Mouse (Mus musculus): ENCODE data around the gene Izumo1r. TPM values are rescaled to one million over a fixed set of nuclear protein-coding genes. Genes with fewer than 3 reads are reported as not detected.

Gene Izumo1r
- total and polyA plus RNA-seq, 3 experiments, result not detected

DNA sequence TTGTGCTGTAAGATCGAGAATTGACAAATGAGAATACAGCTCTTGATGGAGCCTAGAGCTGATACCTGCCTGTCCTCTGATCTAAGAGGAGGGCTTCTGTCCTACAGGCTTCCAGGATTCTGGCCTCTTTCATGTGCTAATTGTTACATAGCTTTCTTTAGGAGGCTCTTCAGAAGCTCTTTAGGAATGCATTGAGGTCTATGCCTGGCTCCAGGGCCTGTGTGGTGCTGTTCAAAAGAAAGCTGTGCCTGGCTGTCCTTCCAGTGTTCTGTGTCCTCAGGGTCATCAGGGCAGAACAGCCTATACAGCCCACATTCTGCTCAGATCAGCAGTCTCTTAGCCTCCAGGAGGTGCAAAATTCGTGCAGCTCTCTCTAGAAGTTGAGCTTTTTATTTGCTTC is 31.1 kb upstream of the Izumo1r start:
- H3K79me2 ChIP-seq (ENCODE audit: control insufficient read depth, insufficient read depth, low read length, poor library complexity), result no peaks in the 10 kb centered on the region
- DNase-seq (ENCODE audit: low read depth, low spot score), result no peak
- no peak for TF ChIP-seq TAL1 (IDR thresholded peaks at IDR 0.05; ENCODE audit: low read length)
- no peak for TF ChIP-seq NRF1 (IDR thresholded peaks at IDR 0.05; ENCODE audit: insufficient read depth, low read depth, low read length, poor library complexity, severe bottlenecking)
- TF ChIP-seq CHD2 (IDR thresholded peaks at IDR 0.05; ENCODE audit: low read length), result no peak
- H3K27ac ChIP-seq (ENCODE audit: control insufficient read depth, low read depth, low read length), result no peak overlapping the region
- H3K36me3 ChIP-seq (ENCODE audit: control insufficient read depth in 1 of 2, insufficient read depth in 2 of 2, low read length in 2 of 2), result no peaks in the 10 kb centered on the region
- H3K9ac ChIP-seq (ENCODE audit: control insufficient read depth, low read depth, low read length, poor library complexity, severe bottlenecking), result no peak overlapping the region
- no peaks in the 10 kb centered on the region for H3K9me3 ChIP-seq (replicated peaks; ENCODE audit: insufficient read depth, low read length)
- peaks cover 24 to 44% of the 10 kb centered on the region in 2 experiments for H3K27me3 ChIP-seq (ENCODE audit: control insufficient read depth in 1 of 2, insufficient read depth in 2 of 2, low read length in 2 of 2)
- no peak overlapping the region for H3K4me3 ChIP-seq (ENCODE audit: control insufficient read depth in 1 of 2, insufficient read depth in 1 of 2, low read depth in 2 of 2, low read length in 2 of 2)
- no peaks in the 10 kb centered on the region for H3K4me1 ChIP-seq (ENCODE audit: control insufficient read depth in 1 of 2, insufficient read depth in 2 of 2, low read length in 2 of 2)

DNA sequence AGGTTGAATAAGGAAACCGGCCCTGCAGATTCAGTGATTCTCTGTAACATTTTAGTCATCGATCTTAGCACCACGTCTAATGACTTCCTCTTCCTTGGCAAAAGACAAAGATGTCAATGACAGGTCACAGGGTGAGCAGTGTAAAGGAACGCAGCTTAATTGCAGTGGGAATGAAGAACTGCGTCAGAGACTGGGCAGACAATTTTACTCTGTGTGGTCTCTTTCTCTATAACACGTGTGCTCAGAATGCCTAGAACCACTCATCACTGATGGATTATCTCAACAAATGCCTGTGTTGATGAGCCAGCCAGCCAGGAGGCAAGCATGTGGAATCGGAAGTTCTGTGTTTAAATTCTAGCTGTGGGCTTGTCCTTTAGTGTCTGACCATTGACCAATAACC is 28.2 kb upstream of the Izumo1r start:
- TF ChIP-seq JUND (IDR thresholded peaks at IDR 0.05; ENCODE audit: low read depth, low read length) (no peak), RAD21 (IDR thresholded peaks at IDR 0.05; ENCODE audit: low read depth, low read length) (no peak), MYB (IDR thresholded peaks at IDR 0.05; ENCODE audit: low read depth, low read length) (no peak), KAT2A (conservative IDR thresholded peaks at IDR 0.05; ENCODE audit: low read depth, low read length) (no peak), MXI1 (IDR thresholded peaks at IDR 0.05; ENCODE audit: low read depth, low read length) (no peak), ZNF384 (IDR thresholded peaks at IDR 0.05; ENCODE audit: low read depth, low read length) (no peak), BHLHE40 (IDR thresholded peaks at IDR 0.05; ENCODE audit: borderline replicate concordance, low read depth, low read length) (no peak)
- H3K36me3 ChIP-seq (ENCODE audit: control insufficient read depth in 1 of 2, insufficient read depth in 2 of 2, low read length in 2 of 2), result no peaks in the 10 kb centered on the region
- peaks cover 19 to 29% of the 10 kb centered on the region in 2 experiments for H3K27me3 ChIP-seq (ENCODE audit: control insufficient read depth in 1 of 2, insufficient read depth in 2 of 2, low read length in 2 of 2)
- H3K27ac ChIP-seq (ENCODE audit: control insufficient read depth, low read depth, low read length), result no peak overlapping the region
- H3K9ac ChIP-seq (ENCODE audit: control insufficient read depth, low read depth, low read length, poor library complexity, severe bottlenecking), result no peak overlapping the region
- H3K4me3 ChIP-seq (ENCODE audit: control insufficient read depth in 1 of 2, insufficient read depth in 1 of 2, low read depth in 2 of 2, low read length in 2 of 2), result no peak overlapping the region
- H3K79me2 ChIP-seq (ENCODE audit: control insufficient read depth, insufficient read depth, low read length, poor library complexity), result no peaks in the 10 kb centered on the region
- H3K9me3 ChIP-seq (replicated peaks; ENCODE audit: insufficient read depth, low read length), result no peaks in the 10 kb centered on the region
- H3K4me1 ChIP-seq (ENCODE audit: control insufficient read depth in 1 of 2, insufficient read depth in 2 of 2, low read length in 2 of 2), result no peaks in the 10 kb centered on the region
- DNase-seq (ENCODE audit: low read depth, low spot score), result no peak

DNA sequence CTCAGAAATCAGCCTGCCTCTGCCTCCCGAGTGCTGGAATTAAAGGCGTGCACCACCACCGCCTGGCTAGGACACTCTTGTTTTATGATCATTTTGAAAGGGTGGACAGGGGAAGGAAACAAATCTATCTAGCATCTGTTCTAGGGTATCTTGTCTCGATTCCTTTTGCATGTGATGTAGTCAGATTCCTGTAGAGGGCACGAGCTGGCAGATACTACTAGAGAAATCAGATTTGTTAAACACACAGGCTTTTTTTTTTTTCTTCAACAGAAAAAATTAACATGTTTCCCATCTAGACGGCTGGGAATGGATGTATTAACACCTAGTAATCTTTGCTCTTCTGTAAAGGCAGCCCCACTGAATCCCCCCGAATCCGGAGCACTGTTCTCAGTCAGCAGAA is 27.5 kb upstream of the Izumo1r start:
- H3K4me3 ChIP-seq (ENCODE audit: control insufficient read depth in 1 of 2, insufficient read depth in 1 of 2, low read depth in 2 of 2, low read length in 2 of 2), result no peak overlapping the region
- no peak for DNase-seq (ENCODE audit: low read depth, low spot score)
- no peaks in the 10 kb centered on the region for H3K4me1 ChIP-seq (ENCODE audit: control insufficient read depth in 1 of 2, insufficient read depth in 2 of 2, low read length in 2 of 2)
- H3K36me3 ChIP-seq (ENCODE audit: control insufficient read depth in 1 of 2, insufficient read depth in 2 of 2, low read length in 2 of 2), result no peaks in the 10 kb centered on the region
- TF ChIP-seq UBTF (IDR thresholded peaks at IDR 0.05; ENCODE audit: borderline replicate concordance, insufficient read depth, low read depth, low read length) (no peak), HCFC1 (IDR thresholded peaks at IDR 0.05; ENCODE audit: low read depth, low read length) (no peak), RAD21 (IDR thresholded peaks at IDR 0.05; ENCODE audit: low read depth, low read length) (no peak), TCF12 (IDR thresholded peaks at IDR 0.05; ENCODE audit: low read depth, low read length) (no peak), MYB (IDR thresholded peaks at IDR 0.05; ENCODE audit: low read depth, low read length) (no peak)
- no peaks in the 10 kb centered on the region for H3K79me2 ChIP-seq (ENCODE audit: control insufficient read depth, insufficient read depth, low read length, poor library complexity)
- peaks cover 15 to 25% of the 10 kb centered on the region in 2 experiments for H3K27me3 ChIP-seq (ENCODE audit: control insufficient read depth in 1 of 2, insufficient read depth in 2 of 2, low read length in 2 of 2)
- no peak overlapping the region for H3K27ac ChIP-seq (ENCODE audit: control insufficient read depth, low read depth, low read length)
- no peaks in the 10 kb centered on the region for H3K9me3 ChIP-seq (replicated peaks; ENCODE audit: insufficient read depth, low read length)
- H3K9ac ChIP-seq (ENCODE audit: control insufficient read depth, low read depth, low read length, poor library complexity, severe bottlenecking), result no peak overlapping the region

Measured in MEL (cell line).